Mouse (Mus musculus) gastrocnemius, postnatal 10 days (tissue): ENCODE data around the gene Gm20388. TPM values are rescaled to one million over a fixed set of nuclear protein-coding genes. Genes with fewer than 3 reads are reported as not detected.

Source experiments
- DNase-seq: peaks from one replicate; pipeline ENCODE4 v3.0.0; 2021; ENCODE audit warnings: mixed read lengths
- total RNA-seq, 2 experiments: library from RNA; stranded (reverse); gene quantifications; 2 replicates each; pipeline ENCODE4 v1.2.3; 2021

Gm20388 gene
- total RNA-seq, 2 experiments from 2014 or later: 2.9 to 6.0 TPM

DNA sequence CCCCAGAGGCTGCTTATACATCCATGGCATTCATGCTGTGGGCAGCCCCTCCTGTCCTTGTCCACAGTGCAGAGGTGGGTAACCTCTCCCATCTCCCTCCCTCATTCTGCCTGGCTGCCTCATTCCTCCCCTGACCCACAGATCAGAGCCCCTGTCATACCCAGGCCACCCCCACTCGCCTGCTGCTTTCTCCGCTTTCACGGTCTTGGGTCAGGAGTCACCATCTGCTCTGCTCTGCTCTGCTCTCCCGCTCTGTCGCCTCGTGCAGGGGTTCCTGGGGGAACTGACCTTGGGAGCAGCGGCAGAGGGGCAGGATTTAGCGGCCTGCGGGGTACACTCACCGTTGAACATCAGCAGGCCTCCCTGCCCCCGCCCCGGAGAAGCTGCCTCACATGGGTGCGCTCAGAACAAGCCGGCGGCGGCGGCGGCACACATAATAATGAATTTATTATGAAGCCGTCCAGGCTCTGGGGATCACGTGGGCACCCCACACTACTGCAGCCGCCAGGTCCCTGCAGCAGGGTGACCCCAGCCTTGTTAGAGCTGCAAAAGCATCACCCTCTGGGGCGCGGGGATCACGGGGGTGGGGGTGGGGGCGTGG lies 638.8 kb downstream of the Gm20388 start:
- no peak for DNase-seq

GRCm38 (mm10) chr8:120549922-120550321 lies 639.3 kb downstream of the Gm20388 start:
- DNase-seq: no peak

DNA sequence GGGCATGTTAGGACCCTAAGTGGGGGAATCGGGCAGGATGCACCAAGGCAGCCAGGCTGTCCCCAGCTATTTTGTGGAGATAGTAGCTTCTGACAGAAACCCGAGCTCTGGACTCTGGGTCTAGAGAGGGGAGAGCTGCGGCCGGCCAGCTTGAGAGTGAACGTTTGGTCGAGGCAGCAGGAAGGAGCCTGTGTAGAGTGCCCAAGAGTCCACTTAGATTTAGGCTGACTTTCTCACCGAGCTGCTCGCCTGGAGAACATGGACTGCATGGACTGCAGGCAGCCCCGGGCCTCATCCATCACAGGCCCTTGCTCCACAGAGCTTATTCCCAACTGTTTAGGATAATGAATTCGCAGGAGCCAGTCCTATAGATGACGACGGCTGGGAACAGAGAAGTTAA lies 639.8 kb downstream of the Gm20388 start:
- no peak for DNase-seq

DNA sequence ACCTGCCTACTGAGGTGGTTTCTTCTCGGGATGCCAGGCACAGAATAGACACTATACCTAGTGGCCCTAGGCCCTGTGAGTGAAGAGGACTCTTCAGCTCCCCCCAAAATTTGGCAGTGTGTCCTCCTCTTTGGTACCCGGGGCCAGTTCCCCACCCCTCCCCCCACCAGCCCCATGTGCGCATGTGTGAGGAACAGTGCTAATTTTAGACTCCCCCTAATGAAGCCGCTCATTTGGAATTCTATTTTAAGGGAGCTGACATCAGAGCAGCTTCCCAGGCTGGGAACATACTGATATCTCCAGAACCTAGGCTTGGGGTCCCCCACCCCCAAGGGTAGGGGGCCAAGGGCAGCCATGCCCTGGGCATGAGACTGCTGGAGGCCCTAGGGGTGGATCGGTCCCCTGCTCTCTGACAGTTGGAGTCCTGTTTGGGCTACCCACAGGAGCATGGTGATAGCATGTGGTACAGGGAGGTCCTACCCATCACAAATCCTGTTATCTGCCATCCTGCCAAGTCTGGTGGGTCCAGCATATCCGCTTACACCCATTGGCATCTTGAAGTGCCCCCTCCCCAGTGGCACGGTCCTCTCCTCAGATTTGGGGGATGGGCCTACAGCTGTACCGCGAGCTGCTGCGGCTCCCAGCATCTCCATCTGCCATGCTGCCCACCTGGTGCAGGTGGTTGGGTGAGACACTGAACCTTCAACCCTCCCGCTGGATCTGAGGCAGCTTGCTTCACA lies 640.5 kb downstream of the Gm20388 start:
- DNase-seq: no peak

DNA sequence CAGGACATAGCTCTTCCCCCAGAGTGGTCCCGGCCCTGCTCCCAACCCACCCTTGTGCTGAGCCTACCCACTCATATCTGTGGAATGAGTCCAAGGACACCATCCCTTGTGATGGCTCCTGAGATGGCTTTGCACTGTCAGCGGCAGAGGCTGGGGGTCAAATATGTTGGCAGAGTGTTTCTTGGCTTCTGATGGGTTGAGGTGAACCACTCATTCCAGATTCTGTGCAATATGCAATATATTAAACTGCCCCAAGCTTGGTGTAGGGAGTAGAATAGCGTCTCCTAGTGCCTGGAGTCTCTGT lies 641.0 kb downstream of the Gm20388 start:
- no peak for DNase-seq

DNA sequence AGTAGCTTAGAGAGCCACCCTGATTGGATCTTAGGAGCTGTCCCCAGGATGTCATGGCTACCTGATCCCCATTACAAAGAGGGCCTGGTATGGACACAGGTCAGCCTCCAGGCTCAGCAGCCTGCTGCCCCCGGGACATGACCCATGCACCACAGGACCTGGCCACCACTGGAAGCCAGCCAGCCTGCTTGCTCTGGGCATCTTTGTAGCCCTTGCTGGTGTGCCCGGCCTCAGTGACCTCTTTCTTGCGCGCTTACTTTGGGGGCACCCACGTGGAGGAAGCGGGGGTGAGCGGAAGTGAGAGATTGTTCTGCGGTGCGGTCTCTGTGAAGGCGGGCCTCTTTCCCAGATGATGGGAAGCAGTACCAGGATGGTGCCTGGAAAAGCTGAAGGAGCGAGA lies 641.9 kb downstream of the Gm20388 start:
- DNase-seq: no peak

GRCm38 (mm10) chr8:120553441-120554123 lies 642.9 kb downstream of the Gm20388 start:
- no peak for DNase-seq

DNA sequence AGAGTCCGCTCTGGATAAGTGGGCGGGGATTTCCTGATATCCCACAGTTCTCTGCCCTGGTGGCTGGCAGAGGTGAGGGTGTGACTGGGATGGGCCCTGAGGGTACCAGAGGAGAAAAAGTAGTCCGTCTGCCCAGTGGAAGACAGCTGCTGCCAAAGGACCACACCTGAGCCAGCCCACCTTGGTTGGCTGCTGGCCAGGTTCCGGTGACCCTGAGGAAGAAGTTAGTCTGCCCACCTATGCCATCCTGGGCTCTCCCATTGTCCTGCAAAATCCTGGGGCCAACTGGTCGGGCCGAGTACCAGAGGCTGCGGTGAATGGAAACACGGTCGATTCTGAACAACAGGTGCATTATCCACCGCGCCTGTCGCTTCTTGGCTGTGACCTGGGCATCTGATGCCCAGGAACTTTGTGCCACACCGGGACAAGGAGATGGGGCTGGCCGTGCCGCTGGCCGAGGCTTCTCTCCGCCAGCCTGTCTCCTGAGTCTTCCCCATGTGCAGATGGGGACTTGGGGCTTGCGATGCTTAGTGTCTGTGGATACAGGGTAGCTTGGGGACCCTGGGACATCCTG lies 643.9 kb downstream of the Gm20388 start:
- DNase-seq: no peak

DNA sequence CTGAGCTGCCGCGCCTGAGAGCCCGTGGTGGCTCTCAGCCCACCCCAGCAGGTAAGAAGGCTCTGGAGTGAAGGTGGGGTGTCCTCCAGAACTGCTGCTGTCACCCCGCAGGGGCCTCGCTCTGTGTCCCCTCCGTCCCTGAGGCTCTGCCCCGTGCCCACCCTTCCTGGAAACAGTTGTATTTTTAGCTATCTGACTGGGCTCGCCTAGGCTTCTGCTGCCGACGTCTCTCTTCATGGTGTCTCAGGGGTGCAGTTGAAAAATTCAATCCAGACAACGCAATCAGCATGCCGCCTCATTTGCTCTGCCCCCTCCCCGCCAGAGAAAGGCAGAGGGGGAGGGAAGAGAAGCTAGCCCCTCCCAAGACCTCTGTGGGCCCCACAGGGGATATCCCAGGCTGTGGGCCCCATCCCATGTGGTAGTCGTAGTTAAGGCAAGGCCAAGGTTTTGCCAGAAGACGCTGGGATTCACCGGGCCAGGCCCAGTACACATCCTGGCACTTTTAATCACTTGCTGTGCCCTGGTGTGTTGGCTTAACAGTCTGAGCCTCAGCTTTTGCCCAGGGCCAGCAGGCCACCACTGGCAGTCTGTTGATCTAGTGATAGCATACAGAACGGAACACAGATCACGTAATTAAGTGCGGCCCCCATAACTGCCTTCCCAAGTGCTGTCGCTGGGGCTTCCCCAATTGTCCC lies 645.7 kb downstream of the Gm20388 start:
- no peak for DNase-seq

- no peak for DNase-seq
These were observed 646.7 kb downstream of the Gm20388 start for GRCm38 (mm10) chr8:120557170-120557965.

GRCm38 (mm10) chr8:120558162-120558561 lies 647.5 kb downstream of the Gm20388 start:
- no peak for DNase-seq

- no peak for DNase-seq
These were observed 649.0 kb downstream of the Gm20388 start for GRCm38 (mm10) chr8:120559654-120560053.

DNA sequence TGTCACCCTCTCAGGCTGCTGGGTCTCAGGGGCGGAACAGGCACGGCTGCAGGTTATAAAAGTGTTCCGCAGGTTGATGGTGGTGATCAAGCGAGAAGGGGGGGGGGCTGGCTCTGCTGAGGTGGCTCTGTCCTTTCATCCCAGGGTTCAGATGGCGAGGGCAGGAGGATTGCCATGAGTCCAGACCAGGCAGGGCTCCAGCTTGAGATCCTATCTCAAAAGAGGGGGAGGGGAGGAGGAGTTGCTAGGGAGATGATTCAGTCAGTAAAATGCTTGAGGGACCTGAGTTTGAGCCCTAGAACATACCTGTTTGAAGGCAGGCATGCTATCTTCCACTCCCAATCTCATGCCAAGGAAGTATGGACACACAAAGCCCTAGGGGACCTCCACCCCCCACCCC lies 649.9 kb downstream of the Gm20388 start:
- no peak for DNase-seq

DNA sequence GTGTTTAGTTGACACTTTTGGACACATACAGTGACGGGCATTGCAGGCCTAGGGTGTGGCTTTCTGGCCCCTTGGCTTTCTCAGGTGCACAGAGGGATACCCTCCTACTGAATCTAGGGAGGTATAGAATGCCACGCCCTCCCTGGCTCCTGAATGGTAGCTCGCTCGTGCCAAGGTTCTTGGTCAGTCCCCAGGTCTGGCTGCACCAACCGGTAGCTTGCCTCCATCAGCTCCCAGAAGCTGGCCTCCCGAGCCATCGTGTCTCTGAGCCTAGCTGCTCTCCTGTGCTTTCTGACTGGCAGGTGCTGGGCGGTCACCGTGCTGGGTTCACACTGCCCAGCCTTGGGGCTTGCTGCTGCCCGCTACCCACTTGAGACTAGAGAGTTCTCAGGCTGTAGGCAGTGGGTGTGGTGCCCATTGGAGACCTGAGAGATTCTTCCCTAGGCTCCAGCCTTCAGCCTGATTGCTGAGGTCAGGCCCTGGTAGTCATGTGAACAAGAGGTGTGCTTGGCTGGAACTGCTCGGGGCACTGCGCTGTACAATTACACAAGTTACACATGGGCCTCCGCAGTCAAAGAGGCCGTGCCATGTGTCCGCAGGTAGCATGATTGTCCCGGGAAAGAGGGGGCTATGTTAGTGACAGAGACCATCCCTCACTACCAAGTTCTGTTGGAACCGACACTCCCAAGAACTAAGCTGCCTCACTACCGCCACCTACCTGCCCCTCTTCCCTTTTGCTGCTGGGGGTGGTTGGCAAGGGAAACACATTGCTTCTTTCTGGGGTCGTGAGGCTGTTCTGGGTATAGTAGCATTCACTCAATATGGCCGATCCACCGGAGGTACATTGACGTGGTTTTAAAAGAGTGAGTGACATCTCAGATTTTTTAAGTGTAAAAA lies 651.1 kb downstream of the Gm20388 start:
- DNase-seq: no peak

GRCm38 (mm10) chr8:120562680-120563347 lies 652.2 kb downstream of the Gm20388 start:
- no peak for DNase-seq

DNA sequence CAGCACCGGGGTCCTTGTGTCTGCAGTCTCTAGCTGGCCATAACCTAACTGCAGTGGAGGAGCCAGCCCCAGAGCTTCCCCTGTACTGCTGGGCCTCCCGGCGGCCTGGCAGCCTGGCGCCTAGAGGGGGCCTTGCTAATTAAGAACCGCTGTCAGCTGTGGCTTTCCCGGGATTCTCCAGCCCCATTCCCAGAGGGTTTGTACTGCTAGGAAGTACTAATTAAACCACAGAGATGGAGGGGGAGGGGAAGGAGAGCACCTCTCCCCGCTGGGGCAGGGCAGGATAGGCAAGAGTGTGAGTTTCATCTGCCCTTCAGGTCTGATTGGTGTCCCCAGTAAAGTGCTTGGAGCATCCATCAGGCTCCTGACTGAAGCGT lies 652.7 kb downstream of the Gm20388 start:
- no peak for DNase-seq

- DNase-seq: peak; percentile 83
These were observed 653.5 kb downstream of the Gm20388 start for GRCm38 (mm10) chr8:120563851-120564837.

DNA sequence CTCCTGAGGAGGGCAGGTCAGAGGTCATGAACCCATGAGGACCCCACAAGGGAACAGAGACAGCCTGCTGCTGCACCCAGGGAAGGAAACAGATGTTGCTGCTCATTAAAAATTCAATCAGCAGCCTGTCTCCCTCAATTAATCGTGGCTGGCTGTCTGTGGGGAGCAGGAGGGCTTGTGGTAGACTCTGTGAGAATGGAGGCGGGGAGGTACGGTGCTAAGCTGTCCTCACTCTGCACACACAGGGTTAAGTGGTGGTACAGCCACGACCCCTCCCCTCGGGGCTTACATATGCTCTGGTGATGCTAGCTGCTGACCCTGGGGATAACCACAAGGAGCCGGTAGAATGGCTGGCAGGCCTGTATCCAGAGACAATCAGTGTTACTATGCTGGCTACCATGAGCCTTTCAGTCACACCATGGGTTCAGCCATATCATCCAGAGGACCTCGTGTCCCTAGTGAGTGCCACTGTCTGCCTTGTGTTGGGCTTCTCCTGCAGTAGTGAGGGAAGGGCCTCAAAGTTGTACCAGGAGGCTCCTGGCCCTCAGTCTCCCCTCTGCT lies 654.6 kb downstream of the Gm20388 start:
- DNase-seq: no peak

GRCm38 (mm10) chr8:120566681-120567080 lies 656.0 kb downstream of the Gm20388 start:
- DNase-seq: no peak
